Mouse (Mus musculus) spleen, adult 18-20 months (tissue): Measurements from ENCODE around the gene Tnfrsf18.

Experiments used
- DNase-seq, 2 experiments: peaks; one replicate each; pipeline ENCODE4 v3.0.0; 2022; ENCODE audit warnings: mixed read lengths in 2 of 2

Tnfrsf18 gene

GRCm38 (mm10) chr4:156033476-156034119 lies 7.6 kb downstream of the Tnfrsf18 start:
- peak; percentile 39 to 50 for DNase-seq

GRCm38 (mm10) chr4:156034301-156034700 lies 8.3 kb downstream of the Tnfrsf18 start:
- no peak for DNase-seq

- DNase-seq, result no peak
Measured at GRCm38 (mm10) chr4:156034901-156035300, 8.9 kb downstream of the Tnfrsf18 start.

GRCm38 (mm10) chr4:156044754-156045153 lies 18.8 kb downstream of the Tnfrsf18 start:
- no peak for DNase-seq

GRCm38 (mm10) chr4:156049779-156050178 lies 23.8 kb downstream of the Tnfrsf18 start:
- no peak for DNase-seq

GRCm38 (mm10) chr4:156050391-156050980 lies 24.5 kb downstream of the Tnfrsf18 start:
- DNase-seq, result no peak

GRCm38 (mm10) chr4:156053113-156053512 lies 27.1 kb downstream of the Tnfrsf18 start:
- no peak for DNase-seq

GRCm38 (mm10) chr4:156054130-156054529 lies 28.2 kb downstream of the Tnfrsf18 start:
- DNase-seq, result no peak

- DNase-seq, result no peak
Measured at GRCm38 (mm10) chr4:156054606-156055005, 28.6 kb downstream of the Tnfrsf18 start.

- DNase-seq, result no peak
Measured at GRCm38 (mm10) chr4:156055173-156055572, 29.2 kb downstream of the Tnfrsf18 start.

- DNase-seq, result no peak
Measured at GRCm38 (mm10) chr4:156057702-156058101, 31.7 kb downstream of the Tnfrsf18 start.

GRCm38 (mm10) chr4:156058826-156059225 lies 32.9 kb downstream of the Tnfrsf18 start:
- DNase-seq, result no peak

- no peak for DNase-seq
Measured at GRCm38 (mm10) chr4:156059261-156059660, 33.3 kb downstream of the Tnfrsf18 start, which contains the start of gene Ttll10. Gene Ttll10 (minus strand): TSS chr4:156059414.

GRCm38 (mm10) chr4:156059713-156060112 lies 33.7 kb downstream of the Tnfrsf18 start:
- no peak for DNase-seq

GRCm38 (mm10) chr4:156063861-156064509 lies 38.0 kb downstream of the Tnfrsf18 start:
- no peak for DNase-seq

- DNase-seq, result no peak
Measured at GRCm38 (mm10) chr4:156064510-156064897, 38.5 kb downstream of the Tnfrsf18 start.

GRCm38 (mm10) chr4:156065156-156065894 lies 39.4 kb downstream of the Tnfrsf18 start:
- DNase-seq, result no peak

GRCm38 (mm10) chr4:156067256-156067949 lies 41.4 kb downstream of the Tnfrsf18 start:
- no peak for DNase-seq

GRCm38 (mm10) chr4:156069701-156070100 lies 43.7 kb downstream of the Tnfrsf18 start:
- DNase-seq, result no peak

GRCm38 (mm10) chr4:156070276-156070675 lies 44.3 kb downstream of the Tnfrsf18 start:
- peak in 1 of 2 experiments; percentile 13 for DNase-seq

- no peak for DNase-seq
Measured at GRCm38 (mm10) chr4:156070716-156071115, 44.8 kb downstream of the Tnfrsf18 start.

GRCm38 (mm10) chr4:156076911-156077382 lies 51.0 kb downstream of the Tnfrsf18 start:
- no peak for DNase-seq
